Mouse (Mus musculus): ENCODE data around the gene Fam24a. TPM values are rescaled to one million over a fixed set of nuclear protein-coding genes. Genes with fewer than 3 reads are reported as not detected.

Gene Fam24a
- total RNA-seq, 1 experiment from 2014 or later: not detected

Other genes with a start within 250 kb of the Fam24a start
- gene 4933402N03Rik, start 187.6 kb upstream of the Fam24a start, total RNA-seq (2021): not detected in 2 replicates
- not detected in 2 replicates for gene 5430419D17Rik, start 159.5 kb upstream of the Fam24a start, total RNA-seq (2021)
- gene Cuzd1, start 11.6 kb upstream of the Fam24a start, total RNA-seq (2021): not detected in 2 replicates
- gene Fam24b, start 4.3 kb upstream of the Fam24a start, total RNA-seq (2021): not detected in 2 replicates
- 10.3 and 14.3 TPM in 2 replicates for gene 2310057M21Rik, start 28.9 kb downstream of the Fam24a start, total RNA-seq (2021)
- gene Pstk, start 37.3 kb downstream of the Fam24a start, total RNA-seq (2021): 22.7 and 31.2 TPM in 2 replicates
- 21.3 and 36.7 TPM in 2 replicates for gene Ikzf5, start 76.7 kb downstream of the Fam24a start, total RNA-seq (2021)
- gene Acadsb, start 76.7 kb downstream of the Fam24a start, total RNA-seq (2021): 497 and 536 TPM in 2 replicates
- gene Hmx3, start 209.0 kb downstream of the Fam24a start, total RNA-seq (2021): not detected in 2 replicates
- gene Hmx2, start 214.9 kb downstream of the Fam24a start, total RNA-seq (2021): not detected in 2 replicates
- 79.0 and 81.7 TPM in 2 replicates for gene Bub3, start 226.4 kb downstream of the Fam24a start, total RNA-seq (2021)